Mouse (Mus musculus) thymus, postnatal 4 days (tissue): ENCODE results near the gene Olfr1198.

ENCODE experiments used
- DNase-seq: peaks from one replicate; pipeline ENCODE4 v3.0.0; 2021

Gene Olfr1198

DNA sequence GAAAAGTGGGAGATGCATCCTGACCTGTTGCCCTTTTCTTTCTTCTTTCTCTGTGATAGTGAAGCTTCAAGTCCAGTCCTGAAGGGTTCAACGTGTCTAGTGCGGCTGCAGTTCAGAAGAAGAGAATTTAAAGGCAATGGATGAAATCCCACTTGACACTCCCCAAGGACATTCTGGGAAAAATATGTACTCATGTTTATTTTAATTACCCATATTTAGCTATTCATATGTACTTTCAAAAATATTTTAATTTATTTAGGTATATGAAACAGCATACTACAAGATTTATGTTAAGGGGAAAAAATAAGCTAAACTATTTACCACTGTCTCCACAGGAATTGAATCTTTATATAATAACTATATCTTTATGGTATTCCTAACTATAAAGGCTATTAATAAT is at the start of gene Olfr1198:
Olfr1198 (minus strand) TSS at position 101 of the 400 bp plus-strand sequence.
- DNase-seq: no peak

- no peak for DNase-seq
Measured at GRCm38 (mm10) chr2:88792736-88793135, 41.6 kb upstream of the Olfr1198 start, which contains the start of gene Olfr1201. Olfr1201 (plus strand) TSS chr2:88793036.

GRCm38 (mm10) chr2:88770388-88770787 is 19.2 kb upstream of the Olfr1198 start, which contains the start of gene Olfr1200:
Olfr1200 (minus strand) TSS chr2:88770488.
- DNase-seq: no peak

DNA sequence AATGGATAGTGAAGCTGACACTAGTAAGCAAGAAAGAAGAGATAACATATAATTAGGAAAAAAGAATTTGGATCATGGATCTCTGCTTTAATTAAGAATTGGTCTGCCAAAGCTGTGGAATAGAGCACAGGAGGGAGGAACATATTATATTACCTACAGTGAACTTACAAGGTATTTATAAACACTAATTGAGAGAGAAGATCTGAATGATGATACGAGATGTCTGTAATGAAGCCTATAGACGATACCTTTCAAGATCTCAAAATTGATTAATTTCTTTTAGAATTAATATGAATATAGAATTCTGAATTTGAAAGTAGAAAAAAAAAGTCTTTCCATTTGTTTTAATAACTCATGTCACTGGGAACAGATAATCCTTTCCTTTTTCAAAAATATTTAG is 9.2 kb upstream of the Olfr1198 start, which contains the start of gene Olfr1199:
Olfr1199 (minus strand) TSS at position 101 of the 400 bp plus-strand sequence.
- no peak for DNase-seq

- DNase-seq: no peak
Measured at GRCm38 (mm10) chr2:88743379-88743778, 7.8 kb downstream of the Olfr1198 start.

DNA sequence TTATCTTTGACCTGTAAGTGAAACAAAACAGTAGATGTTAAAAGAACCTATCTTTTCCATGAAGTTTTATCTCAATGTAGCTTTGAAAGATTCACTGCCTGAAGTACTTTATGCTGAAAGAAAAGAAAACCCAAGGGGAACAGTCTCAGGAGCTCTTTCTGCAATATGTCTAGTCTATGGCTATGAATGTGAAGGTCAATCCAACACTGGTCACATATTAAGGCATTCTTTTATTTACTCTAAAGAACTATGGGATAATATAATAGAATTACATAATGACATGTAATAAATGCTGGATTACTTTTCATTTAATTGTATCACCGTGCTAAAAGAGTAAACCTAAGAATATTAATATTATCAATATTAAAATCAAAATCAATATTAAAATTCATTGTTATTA is 18.9 kb downstream of the Olfr1198 start, which contains the start of gene Olfr1197:
Olfr1197 (minus strand) TSS at position 101 of the 400 bp plus-strand sequence.
- DNase-seq: no peak

DNA sequence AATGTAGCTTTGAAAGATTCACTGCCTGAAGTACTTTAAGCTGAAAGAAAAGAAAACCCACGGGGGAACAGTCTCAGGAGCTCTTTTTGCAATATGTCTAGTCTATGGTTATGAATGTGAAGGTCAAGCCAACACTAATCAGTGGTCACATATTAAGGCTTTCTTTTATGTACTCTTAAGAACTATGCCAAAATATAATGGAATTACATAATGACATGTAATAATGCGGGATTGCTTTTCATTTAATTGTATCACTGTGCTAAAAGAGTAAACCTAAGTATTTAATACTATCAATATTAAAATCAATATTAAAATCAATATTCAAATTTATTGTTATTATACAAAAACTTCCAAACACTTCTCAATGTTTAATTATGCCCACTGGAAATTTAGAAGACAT is 46.7 kb downstream of the Olfr1198 start, which contains the start of gene Olfr1196:
Olfr1196 (minus strand) TSS at position 101 of the 400 bp plus-strand sequence.
- DNase-seq: no peak
